Mouse (Mus musculus) urinary bladder, adult 18-20 months (tissue): ENCODE data around the gene Igfn1.
A peak's percentile ranks its signal among the peaks of the same experiment; 100 is the strongest.

Experiments
- DNase-seq, 2 experiments: peaks; one replicate each; pipeline ENCODE4 v3.0.0; 2022; ENCODE audit warnings: low spot score in 2 of 2, mixed read lengths in 2 of 2

The Igfn1 gene

GRCm38 (mm10) chr1:136008159-136008533 is 2.0 kb upstream of the Igfn1 start:
- DNase-seq: no peak

GRCm38 (mm10) chr1:136007211-136008158 is 1.3 kb upstream of the Igfn1 start, which contains the start of gene Tmem9:
Gene Tmem9 (plus strand): TSS chr1:136008150.
- DNase-seq: peak; percentile 74 to 83

- no peak for DNase-seq
Observed at GRCm38 (mm10) chr1:136001438-136001837, 4.7 kb downstream of the Igfn1 start.

- DNase-seq: no peak
Observed at GRCm38 (mm10) chr1:135999720-136000287, 6.3 kb downstream of the Igfn1 start.

GRCm38 (mm10) chr1:135997537-135997936 is 8.6 kb downstream of the Igfn1 start:
- no peak for DNase-seq

GRCm38 (mm10) chr1:135993470-135993869 is 12.7 kb downstream of the Igfn1 start:
- DNase-seq: no peak

GRCm38 (mm10) chr1:135989876-135990275 is 16.3 kb downstream of the Igfn1 start:
- no peak for DNase-seq

GRCm38 (mm10) chr1:135984105-135984504 is 22.0 kb downstream of the Igfn1 start:
- no peak for DNase-seq

- no peak for DNase-seq
Observed at GRCm38 (mm10) chr1:135972576-135972975, 33.6 kb downstream of the Igfn1 start.

GRCm38 (mm10) chr1:135970486-135970885 is 35.7 kb downstream of the Igfn1 start:
- DNase-seq: no peak

GRCm38 (mm10) chr1:135967739-135968138 is 38.4 kb downstream of the Igfn1 start:
- no peak for DNase-seq

GRCm38 (mm10) chr1:135964561-135964960 is 41.6 kb downstream of the Igfn1 start:
- no peak for DNase-seq

- no peak for DNase-seq
Observed at GRCm38 (mm10) chr1:135963177-135963576, 43.0 kb downstream of the Igfn1 start.

GRCm38 (mm10) chr1:135958483-135958882 is 47.7 kb downstream of the Igfn1 start:
- DNase-seq: no peak

GRCm38 (mm10) chr1:135948871-135949270 is 57.3 kb downstream of the Igfn1 start:
- no peak for DNase-seq

GRCm38 (mm10) chr1:135946247-135946646 is 59.9 kb downstream of the Igfn1 start:
- DNase-seq: no peak

GRCm38 (mm10) chr1:135945711-135946110 is 60.4 kb downstream of the Igfn1 start:
- no peak for DNase-seq

GRCm38 (mm10) chr1:135944526-135945259 is 61.4 kb downstream of the Igfn1 start:
- DNase-seq: peak; percentile 43 to 45

- DNase-seq: no peak
Observed at GRCm38 (mm10) chr1:135943713-135944112, 62.4 kb downstream of the Igfn1 start.

- DNase-seq: no peak
Observed at GRCm38 (mm10) chr1:135942116-135942515, 64.0 kb downstream of the Igfn1 start.

- DNase-seq: no peak
Observed at GRCm38 (mm10) chr1:135941259-135942006, 64.7 kb downstream of the Igfn1 start.

GRCm38 (mm10) chr1:135936091-135936490 is 70.1 kb downstream of the Igfn1 start:
- DNase-seq: no peak
